39 mouse cellular contexts compared by ENCODE assay signal in genomic region chr9:24133142-24133541, GRCm38 (mm10). TPM values are rescaled to one million over a fixed set of nuclear protein-coding genes. Genes with fewer than 3 reads are reported as not detected.
"Had no signal": no experiment of that assay in that cellular context is flagged by ENCODE, and none has a peak within 500 bp of the region (broad histone marks: within the 10 kb centered on the region; RNA-seq: fewer than 3 reads in every experiment).

No protein-coding gene starts in this region.

- H3K9ac ChIP-seq: limb, embryonic 12.5 days; limb, embryonic 13.5 days; limb, embryonic 15.5 days; liver, embryonic 12.5 days; liver, embryonic 13.5 days; liver, embryonic 14.5 days; liver, embryonic 15.5 days; lung, embryonic 14.5 days; lung, embryonic 15.5 days; midbrain, embryonic 12.5 days; midbrain, embryonic 13.5 days; midbrain, embryonic 15.5 days; neural tube, embryonic 12.5 days had no signal

- H3K27ac ChIP-seq: left cerebral cortex, adult 2 months; limb, embryonic 10.5 days; limb, embryonic 12.5 days; limb, embryonic 13.5 days; limb, embryonic 15.5 days; liver, embryonic 12.5 days; liver, embryonic 13.5 days; liver, embryonic 14.5 days; liver, embryonic 15.5 days; lung, embryonic 15.5 days; macrophage; midbrain, embryonic 10.5 days; midbrain, embryonic 12.5 days; midbrain, embryonic 13.5 days; midbrain, embryonic 15.5 days; neural tube, embryonic 12.5 days had no signal

- H3K4me2 ChIP-seq: limb, embryonic 12.5 days; limb, embryonic 13.5 days; limb, embryonic 15.5 days; liver, embryonic 12.5 days; liver, embryonic 13.5 days; liver, embryonic 15.5 days; lung, embryonic 14.5 days; lung, embryonic 15.5 days; midbrain, embryonic 11.5 days; midbrain, embryonic 12.5 days; midbrain, embryonic 13.5 days; midbrain, embryonic 15.5 days; neural tube, embryonic 12.5 days had no signal

- ATAC-seq: liver, embryonic 12.5 days; lung, postnatal 0 days; midbrain, embryonic 13.5 days; midbrain, embryonic 15.5 days; midbrain, embryonic 16.5 days had no signal

- DNase-seq: left cerebral cortex, postnatal 4 days; liver, embryonic 13.5 days; lung, adult 18-20 months; lung, adult 2 months; lung, embryonic 14.5 days; lung, postnatal 10 days; lung, postnatal 14 days; lung, postnatal 36 days; lung, postnatal 4 days; midbrain, embryonic 14.5 days had no signal

- H3K27me3 ChIP-seq: limb, embryonic 12.5 days; limb, embryonic 13.5 days; limb, embryonic 15.5 days; liver, embryonic 12.5 days; liver, embryonic 13.5 days; liver, embryonic 15.5 days; lung, embryonic 15.5 days; megakaryocyte, embryonic 14.5 days; midbrain, embryonic 12.5 days; midbrain, embryonic 13.5 days; midbrain, embryonic 15.5 days; neural tube, embryonic 12.5 days had no signal

- H3K36me3 ChIP-seq: limb, embryonic 10.5 days; limb, embryonic 12.5 days; limb, embryonic 13.5 days; limb, embryonic 15.5 days; liver, embryonic 12.5 days; liver, embryonic 13.5 days; liver, embryonic 15.5 days; lung, embryonic 15.5 days; midbrain, embryonic 10.5 days; midbrain, embryonic 12.5 days; midbrain, embryonic 13.5 days; midbrain, embryonic 15.5 days; neural tube, embryonic 12.5 days had no signal

- H3K4me1 ChIP-seq: limb, embryonic 10.5 days; limb, embryonic 12.5 days; limb, embryonic 13.5 days; limb, embryonic 15.5 days; liver, embryonic 12.5 days; liver, embryonic 13.5 days; liver, embryonic 15.5 days; lung, embryonic 15.5 days; midbrain, embryonic 10.5 days; midbrain, embryonic 12.5 days; midbrain, embryonic 13.5 days; midbrain, embryonic 15.5 days; neural tube, embryonic 12.5 days had no signal

- H3K4me3 ChIP-seq: left cerebral cortex, adult 2 months; limb, embryonic 10.5 days; limb, embryonic 12.5 days; limb, embryonic 13.5 days; limb, embryonic 15.5 days; liver, embryonic 12.5 days; liver, embryonic 13.5 days; liver, embryonic 15.5 days; lung, embryonic 15.5 days; megakaryocyte, embryonic 14.5 days; midbrain, embryonic 10.5 days; midbrain, embryonic 12.5 days; midbrain, embryonic 13.5 days; midbrain, embryonic 15.5 days; myocyte; neural tube, embryonic 12.5 days had no signal

- H3K9me3 ChIP-seq: limb, embryonic 10.5 days; limb, embryonic 12.5 days; limb, embryonic 13.5 days; limb, embryonic 15.5 days; liver, embryonic 12.5 days; liver, embryonic 13.5 days; liver, embryonic 15.5 days; lung, embryonic 15.5 days; megakaryocyte, embryonic 14.5 days; midbrain, embryonic 10.5 days; midbrain, embryonic 12.5 days; midbrain, embryonic 13.5 days; midbrain, embryonic 15.5 days; neural tube, embryonic 12.5 days had no signal

RNA-seq across cellular contexts. Expression of gene Npsr1, which starts 35.3 kb away (rescaled TPM):
- total RNA-seq: megakaryocyte progenitor cell, adult 5-6 weeks; megakaryocyte, adult 5-6 weeks; megakaryocyte-erythroid progenitor cell, adult 5-6 weeks; monocyte, adult 5-6 weeks had no signal
- polyA plus RNA-seq: limb, embryonic 10.5 days; limb, embryonic 11.5 days; limb, embryonic 12.5 days; limb, embryonic 13.5 days; limb, embryonic 14.5 days; limb, embryonic 15.5 days; liver, embryonic 12.5 days; liver, embryonic 15.5 days; liver, embryonic 16.5 days; lung, adult 2 months; lung, embryonic 14.5 days; lung, embryonic 15.5 days; lung, embryonic 16.5 days; lung, postnatal 0 days; macrophage; midbrain, embryonic 10.5 days; midbrain, embryonic 11.5 days; midbrain, embryonic 12.5 days; midbrain, embryonic 13.5 days; myocyte; neural tube, embryonic 11.5 days; neural tube, embryonic 12.5 days had no signal
